Mouse (Mus musculus): ENCODE results near the gene Ncapd2.

Gene Ncapd2

GRCm38 (mm10) chr6:125191332-125192015 is at the start of gene Ncapd2, which contains the start of gene Mrpl51:
Gene Ncapd2 (minus strand): TSS chr6:125191701.
Gene Mrpl51 (plus strand): TSS chr6:125191801.
- peak; percentile 96 for DNase-seq

GRCm38 (mm10) chr6:125240617-125241016 is 49.1 kb upstream of the Ncapd2 start:
- DNase-seq: no peak

GRCm38 (mm10) chr6:125239547-125239946 is 48.0 kb upstream of the Ncapd2 start:
- DNase-seq: no peak

GRCm38 (mm10) chr6:125238396-125238795 is 46.9 kb upstream of the Ncapd2 start:
- DNase-seq: no peak

- no peak for DNase-seq
These were observed 45.9 kb upstream of the Ncapd2 start for GRCm38 (mm10) chr6:125237421-125237820.

- no peak for DNase-seq
These were observed 45.3 kb upstream of the Ncapd2 start, which contains the start of gene Cd27 for GRCm38 (mm10) chr6:125236782-125237181. Gene Cd27 (minus strand): TSS chr6:125237010.

GRCm38 (mm10) chr6:125236341-125236740 is 44.8 kb upstream of the Ncapd2 start:
- DNase-seq: no peak

GRCm38 (mm10) chr6:125234520-125234828 is 43.0 kb upstream of the Ncapd2 start:
- no peak for DNase-seq

- DNase-seq: no peak
These were observed 42.5 kb upstream of the Ncapd2 start for GRCm38 (mm10) chr6:125233816-125234519.

- DNase-seq: no peak
These were observed 41.0 kb upstream of the Ncapd2 start for GRCm38 (mm10) chr6:125232516-125232915.

GRCm38 (mm10) chr6:125232045-125232437 is 40.5 kb upstream of the Ncapd2 start:
- no peak for DNase-seq

GRCm38 (mm10) chr6:125231117-125232044 is 39.9 kb upstream of the Ncapd2 start, which contains the start of gene Tapbpl:
Gene Tapbpl (minus strand): TSS chr6:125231860.
- peak; percentile 59 for DNase-seq

- no peak for DNase-seq
These were observed 39.1 kb upstream of the Ncapd2 start for GRCm38 (mm10) chr6:125230571-125230970.

GRCm38 (mm10) chr6:125225518-125226115 is 34.1 kb upstream of the Ncapd2 start:
- DNase-seq: no peak

GRCm38 (mm10) chr6:125222577-125222976 is 31.1 kb upstream of the Ncapd2 start:
- DNase-seq: no peak

- DNase-seq: no peak
These were observed 30.6 kb upstream of the Ncapd2 start for GRCm38 (mm10) chr6:125222146-125222545.

- DNase-seq: no peak
These were observed 29.7 kb upstream of the Ncapd2 start for GRCm38 (mm10) chr6:125221115-125221745.

- DNase-seq: peak; percentile 71
These were observed 27.5 kb upstream of the Ncapd2 start for GRCm38 (mm10) chr6:125218963-125219362.

- DNase-seq: no peak
These were observed 26.4 kb upstream of the Ncapd2 start for GRCm38 (mm10) chr6:125217899-125218298.

- DNase-seq: peak; percentile 40
These were observed 25.4 kb upstream of the Ncapd2 start for GRCm38 (mm10) chr6:125216898-125217297.

GRCm38 (mm10) chr6:125215148-125215954 is 23.9 kb upstream of the Ncapd2 start, which contains the start of gene Vamp1:
Gene Vamp1 (plus strand): TSS chr6:125215551.
- peak; percentile 97 for DNase-seq
